Mouse (Mus musculus) lung, adult 2 months (tissue): Measurements from ENCODE around the gene Adtrp. TPM values are rescaled to one million over a fixed set of nuclear protein-coding genes. Genes with fewer than 3 reads are reported as not detected.
A peak's percentile ranks its signal among the peaks of the same experiment; 100 is the strongest.

Experiments used
- DNase-seq: peaks from one replicate; pipeline ENCODE4 v3.0.0; 2022
- H3K4me1 ChIP-seq: fragments of 200-500 bp; 2 replicates; pipeline ENCODE4 v1.6.1; 2011; ENCODE audit warnings: low read length; ENCODE audit not compliant: control insufficient read depth, insufficient read depth
- H3K4me3 ChIP-seq: fragments of 200-500 bp; replicated peaks from 2 replicates; pipeline ENCODE3; 2011; ENCODE audit warnings: low read depth, mild to moderate bottlenecking, control low read depth, low read length; ENCODE audit errors: extremely low read depth
- CTCF ChIP-seq: fragments of 200-500 bp; IDR thresholded peaks from 2 replicates; pipeline ENCODE4 v1.5.1; 2011; ENCODE audit warnings: mild to moderate bottlenecking, low read length, control low read depth; ENCODE audit not compliant: insufficient read depth
- POLR2A ChIP-seq: fragments of 200-500 bp; IDR thresholded peaks from 2 replicates; pipeline ENCODE4 v1.6.1; 2011; ENCODE audit warnings: low read depth, mild to moderate bottlenecking, control low read depth, low read length, borderline replicate concordance; ENCODE audit errors: extremely low read depth
- WGBS: fragments of 180-500 bp; shearing (Covaris S2); methylation state at CpG from one replicate; pipeline ENCODE4 v1.1.7; 2018; 5-methylcytosine and 5-hydroxymethylcytosine counted together
- polyA plus RNA-seq: library from polyadenylated mRNA; depleted of rRNA; stranded (reverse); fragments of >200 nt; gene quantifications from 2 replicates; pipeline ENCODE4 v1.2.3, GENCODE M21; 2012

Gene Adtrp
- polyA plus RNA-seq, 1 experiment, result 4.3 TPM

GRCm38 (mm10) chr13:41844071-41844470, 3.4 kb downstream of the Adtrp start:
- no peaks in the 10 kb centered on the region for H3K4me1 ChIP-seq
- WGBS, result 72% methylated on average over 4 of the region's 4 CpGs
- TF ChIP-seq CTCF (no peak), POLR2A (no peak)
- H3K4me3 ChIP-seq, result no peak overlapping the region
- DNase-seq, result no peak

GRCm38 (mm10) chr13:41833614-41834139, 13.8 kb downstream of the Adtrp start:
- H3K4me1 ChIP-seq, result no peaks in the 10 kb centered on the region; the same call in 1 of the 2 replicates
- no peak for DNase-seq
- TF ChIP-seq CTCF (no peak), POLR2A (no peak)
- H3K4me3 ChIP-seq, result no peak overlapping the region
- 87% methylated on average over 8 of the region's 8 CpGs for WGBS

GRCm38 (mm10) chr13:41828296-41828754, 19.2 kb downstream of the Adtrp start:
- Histone ChIP-seq H3K4me3 (no peak overlapping the region), H3K4me1 (peaks cover 3% of the 10 kb centered on the region)
- no peak for TF ChIP-seq POLR2A
- 69% methylated on average over 8 of the region's 8 CpGs for WGBS
- DNase-seq, result peak; percentile 37

- DNase-seq, result no peak
- TF ChIP-seq CTCF (no peak), POLR2A (no peak)
- Histone ChIP-seq H3K4me1 (peaks cover 3% of the 10 kb centered on the region), H3K4me3 (no peak overlapping the region)
- WGBS, result 82% methylated on average over 5 of the region's 5 CpGs
Measured at GRCm38 (mm10) chr13:41827581-41827980, 19.9 kb downstream of the Adtrp start.

- Histone ChIP-seq H3K4me3 (no peak overlapping the region), H3K4me1 (peaks cover 3% of the 10 kb centered on the region)
- no peak for DNase-seq
- TF ChIP-seq POLR2A, result no peak
- no peak for TF ChIP-seq CTCF
- WGBS, result 67% methylated on average over 11 of the region's 11 CpGs
Measured at GRCm38 (mm10) chr13:41825379-41825966, 22.0 kb downstream of the Adtrp start.

- DNase-seq, result no peak
- peaks cover under 1% of the 10 kb centered on the region; the same call in 1 of the 2 replicates for H3K4me1 ChIP-seq
- TF ChIP-seq CTCF, result no peak
- TF ChIP-seq POLR2A, result no peak
- 42% methylated on average over 3 of the region's 3 CpGs for WGBS
- H3K4me3 ChIP-seq, result no peak overlapping the region
Measured at GRCm38 (mm10) chr13:41823077-41823476, 24.4 kb downstream of the Adtrp start.

- WGBS, result 40% methylated on average over 2 of the region's 2 CpGs
- no peaks in the 10 kb centered on the region for H3K4me1 ChIP-seq
- H3K4me3 ChIP-seq, result no peak overlapping the region
- TF ChIP-seq POLR2A (no peak), CTCF (no peak)
- DNase-seq, result no peak
Measured at GRCm38 (mm10) chr13:41822617-41823016, 24.9 kb downstream of the Adtrp start.

- Histone ChIP-seq H3K4me3 (no peak overlapping the region), H3K4me1 (no peaks in the 10 kb centered on the region)
- no peak for TF ChIP-seq POLR2A
- TF ChIP-seq CTCF, result no peak
- WGBS, result 47% methylated on average over 5 of the region's 5 CpGs
- DNase-seq, result no peak
Measured at GRCm38 (mm10) chr13:41822091-41822490, 25.4 kb downstream of the Adtrp start.

- DNase-seq, result no peak
- 89% methylated on average over 3 of the region's 3 CpGs for WGBS
- Histone ChIP-seq H3K4me1 (no peaks in the 10 kb centered on the region), H3K4me3 (no peak overlapping the region)
- TF ChIP-seq POLR2A (no peak), CTCF (no peak)
Measured at GRCm38 (mm10) chr13:41820947-41821346, 26.5 kb downstream of the Adtrp start.

- no peak for TF ChIP-seq CTCF
- Histone ChIP-seq H3K4me3 (no peak overlapping the region), H3K4me1 (no peaks in the 10 kb centered on the region)
- WGBS, result 80% methylated on average over 4 of the region's 4 CpGs
- DNase-seq, result no peak
Measured at GRCm38 (mm10) chr13:41819918-41820317, 27.6 kb downstream of the Adtrp start.
